Mouse (Mus musculus) midbrain, embryonic 16.5 days (tissue): ENCODE measurements at regions not wholly inside any gene's neighbourhood (a gene's known extent, or its start where the extent isn't known, plus 50 kb on each side); places are given as distances from the start of the nearest gene placed in this dataset.

Source experiments
- ATAC-seq: fragments of 200-750 bp; cut with Nextera tagmentation; 2 replicates; pipeline ENCODE4 v1.8.0; 2017; ENCODE audit warnings: moderate TSS enrichment
- H3K27ac ChIP-seq: fragments of 300-500 bp; sonication (generic); 2 replicates; pipeline ENCODE4 v1.5.1; 2014; ENCODE audit warnings: mild to moderate bottlenecking, low read length, mixed read lengths
- H3K27me3 ChIP-seq: fragments of 300-500 bp; sonication (generic); 2 replicates; pipeline ENCODE4 v1.6.1; 2014; ENCODE audit warnings: low read depth, low read length, mixed read lengths; ENCODE audit not compliant: control insufficient read depth, insufficient read depth
- H3K36me3 ChIP-seq: fragments of 300-500 bp; sonication (generic); 2 replicates; pipeline ENCODE4 v1.6.1; 2014; ENCODE audit warnings: mild to moderate bottlenecking, low read length, moderate library complexity, mixed read lengths; ENCODE audit not compliant: control insufficient read depth, insufficient read depth
- H3K4me1 ChIP-seq: fragments of 300-500 bp; sonication (generic); 2 replicates; pipeline ENCODE4 v1.6.1; 2014; ENCODE audit warnings: mild to moderate bottlenecking, low read length, mixed read lengths; ENCODE audit not compliant: control insufficient read depth, insufficient read depth
- H3K4me2 ChIP-seq: fragments of 300-500 bp; sonication (generic); 2 replicates; pipeline ENCODE4 v1.6.1; 2014; ENCODE audit warnings: mild to moderate bottlenecking, low read length, mixed read lengths
- H3K4me3 ChIP-seq: fragments of 300-500 bp; sonication (generic); 2 replicates; pipeline ENCODE4 v1.5.1; 2014; ENCODE audit warnings: low read depth, mild to moderate bottlenecking, low read length, moderate library complexity, mixed read lengths
- H3K9ac ChIP-seq: fragments of 300-500 bp; sonication (generic); 2 replicates; pipeline ENCODE4 v1.6.1; 2014; ENCODE audit warnings: low read depth, low read length, mixed read lengths
- H3K9me3 ChIP-seq: fragments of 300-500 bp; sonication (generic); replicated peaks from 2 replicates; pipeline ENCODE4 v1.6.1; 2014; ENCODE audit warnings: mild to moderate bottlenecking, low read length, mixed read lengths; ENCODE audit not compliant: control insufficient read depth, poor library complexity, severe bottlenecking
- WGBS: fragments of 180-500 bp; shearing (Covaris S2); extraction: QIAGEN DNeasy Blood & Tissue Kit; methylation state at CpG from one replicate; pipeline ENCODE4 v1.1.7; 2014; 5-methylcytosine and 5-hydroxymethylcytosine counted together

DNA sequence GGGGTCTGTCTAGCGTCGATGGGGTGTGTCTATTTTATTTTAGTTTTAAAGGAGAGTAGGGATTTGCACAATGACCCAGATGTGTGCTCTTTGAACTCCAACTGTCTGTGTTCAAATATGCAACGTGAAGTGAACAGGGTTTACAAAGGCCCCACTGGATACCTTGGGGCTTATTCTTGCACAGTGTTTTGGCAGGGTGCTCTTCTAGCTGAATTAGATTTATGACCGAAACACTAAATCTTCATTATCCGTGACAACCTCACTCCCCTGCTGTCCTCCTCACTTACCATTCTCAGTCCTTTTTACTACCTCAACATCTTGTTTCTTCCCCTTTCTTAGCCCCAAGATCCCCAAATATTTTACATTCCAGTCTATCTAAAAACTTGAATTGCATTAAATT, 151.3 kb upstream of the Rspo3 start:
- Histone ChIP-seq H3K27me3 (no peaks in the 10 kb centered on the region), H3K4me3 (no peak overlapping the region), H3K36me3 (no peaks in the 10 kb centered on the region), H3K4me1 (no peaks in the 10 kb centered on the region), H3K27ac (no peak overlapping the region), H3K9me3 (no peaks in the 10 kb centered on the region), H3K9ac (no peak overlapping the region), H3K4me2 (no peak overlapping the region)
- no peak for ATAC-seq
- 52% methylated on average over 5 of the region's 5 CpGs for WGBS

DNA sequence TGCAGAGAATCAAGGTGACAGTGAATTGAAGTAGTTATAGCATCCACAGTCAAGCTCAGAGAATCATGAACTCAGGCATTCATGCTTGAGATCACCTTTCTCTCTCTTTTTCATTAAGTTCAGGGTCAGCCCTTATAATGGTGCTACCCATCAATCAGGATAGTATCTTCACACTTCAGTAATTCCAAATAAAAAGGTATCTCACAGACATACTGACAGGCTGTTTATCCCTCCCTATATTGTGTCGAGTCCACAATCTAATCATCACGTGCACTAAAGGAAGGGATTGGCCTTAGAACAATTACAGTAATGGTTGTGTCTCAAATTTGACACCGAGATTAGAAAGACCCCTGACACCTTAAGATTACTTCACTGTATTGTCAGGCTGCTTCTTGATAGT, 138.7 kb upstream of the Rspo3 start:
- no peaks in the 10 kb centered on the region for H3K27me3 ChIP-seq
- no peaks in the 10 kb centered on the region for H3K36me3 ChIP-seq
- ATAC-seq = no peak
- H3K9ac ChIP-seq = no peak overlapping the region
- H3K4me1 ChIP-seq = no peaks in the 10 kb centered on the region
- H3K9me3 ChIP-seq = no peaks in the 10 kb centered on the region
- no peak overlapping the region for H3K4me2 ChIP-seq
- WGBS = 29% methylated on average over 3 of the region's 3 CpGs
- no peak overlapping the region for H3K4me3 ChIP-seq
- H3K27ac ChIP-seq = no peak overlapping the region

DNA sequence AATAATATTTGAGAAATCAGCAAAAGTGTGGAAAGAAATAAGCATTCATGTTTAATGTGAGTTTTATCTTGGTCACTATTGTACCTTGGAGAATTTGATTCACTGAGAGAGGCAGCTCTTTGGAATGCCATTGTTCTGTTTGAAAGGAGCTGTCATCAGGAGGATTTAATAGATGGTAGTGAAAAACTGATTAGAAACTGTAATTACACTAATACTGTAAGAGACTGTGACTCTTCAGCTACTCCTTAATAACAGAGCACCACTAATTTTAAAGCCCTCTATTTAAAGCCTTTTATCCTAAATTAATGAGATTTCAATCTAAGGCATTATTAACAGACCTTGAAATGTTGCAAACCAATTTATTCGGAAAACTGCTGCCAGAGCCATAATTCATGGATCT, 126.1 kb upstream of the Rspo3 start:
- Histone ChIP-seq H3K9me3 (no peaks in the 10 kb centered on the region), H3K27ac (no peak overlapping the region), H3K36me3 (no peaks in the 10 kb centered on the region), H3K4me1 (no peaks in the 10 kb centered on the region), H3K27me3 (no peaks in the 10 kb centered on the region), H3K9ac (no peak overlapping the region), H3K4me3 (no peak overlapping the region), H3K4me2 (no peak overlapping the region)
- ATAC-seq = no peak
- WGBS = 62% methylated on average over 1 of the region's 1 CpGs

DNA sequence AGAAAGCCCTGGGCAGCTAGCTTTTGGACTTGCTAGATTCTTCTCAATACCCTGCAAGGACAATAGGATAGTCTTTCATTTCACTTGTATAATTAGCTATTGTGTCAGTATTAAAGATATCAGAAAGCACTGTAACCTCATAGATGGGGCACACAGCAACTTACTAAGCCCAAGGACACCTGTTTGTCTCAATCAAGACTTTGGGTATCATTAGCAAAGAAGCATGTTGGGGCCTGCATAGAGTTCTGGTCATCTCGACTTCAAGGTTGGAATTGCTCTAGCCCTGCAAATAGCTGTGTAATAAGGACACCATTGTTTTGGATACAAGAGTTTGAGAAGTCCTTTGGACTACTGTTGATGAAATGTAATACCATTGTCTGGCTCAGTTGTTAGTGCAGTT, 104.6 kb upstream of the Rspo3 start:
- H3K36me3 ChIP-seq = no peaks in the 10 kb centered on the region
- H3K4me1 ChIP-seq = no peaks in the 10 kb centered on the region
- ATAC-seq = no peak
- no peaks in the 10 kb centered on the region for H3K9me3 ChIP-seq
- H3K9ac ChIP-seq = no peak overlapping the region
- H3K27me3 ChIP-seq = no peaks in the 10 kb centered on the region
- H3K4me3 ChIP-seq = no peak overlapping the region
- 72% methylated on average over 1 of the region's 1 CpGs for WGBS
- no peak overlapping the region for H3K27ac ChIP-seq
- no peak overlapping the region for H3K4me2 ChIP-seq

DNA sequence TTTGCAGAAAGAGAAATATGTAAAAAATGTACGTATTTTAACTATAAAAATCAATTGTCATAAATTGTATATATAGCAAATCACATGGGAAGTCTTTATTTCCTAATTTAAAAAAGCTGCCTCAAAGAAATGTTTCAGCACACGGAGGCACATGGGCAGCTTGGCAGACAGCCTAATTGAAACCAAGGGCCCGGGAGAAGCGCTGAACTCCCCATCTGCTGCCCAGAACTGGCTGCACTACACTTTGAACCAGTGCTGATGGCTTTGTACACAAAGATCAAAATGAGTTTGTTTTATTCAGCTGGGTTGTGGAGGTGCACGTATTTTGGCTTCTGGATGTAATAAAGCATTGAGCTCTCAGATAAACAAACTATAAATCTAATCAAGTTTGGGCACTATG, 100.2 kb upstream of the Rspo3 start:
- no peaks in the 10 kb centered on the region for H3K27me3 ChIP-seq
- no peak overlapping the region for H3K4me2 ChIP-seq
- no peak overlapping the region for H3K4me3 ChIP-seq
- no peaks in the 10 kb centered on the region for H3K4me1 ChIP-seq
- no peak for ATAC-seq
- H3K36me3 ChIP-seq = no peaks in the 10 kb centered on the region
- no peak overlapping the region for H3K9ac ChIP-seq
- no peaks in the 10 kb centered on the region for H3K9me3 ChIP-seq
- 53% methylated on average over 5 of the region's 5 CpGs for WGBS
- H3K27ac ChIP-seq = no peak overlapping the region

DNA sequence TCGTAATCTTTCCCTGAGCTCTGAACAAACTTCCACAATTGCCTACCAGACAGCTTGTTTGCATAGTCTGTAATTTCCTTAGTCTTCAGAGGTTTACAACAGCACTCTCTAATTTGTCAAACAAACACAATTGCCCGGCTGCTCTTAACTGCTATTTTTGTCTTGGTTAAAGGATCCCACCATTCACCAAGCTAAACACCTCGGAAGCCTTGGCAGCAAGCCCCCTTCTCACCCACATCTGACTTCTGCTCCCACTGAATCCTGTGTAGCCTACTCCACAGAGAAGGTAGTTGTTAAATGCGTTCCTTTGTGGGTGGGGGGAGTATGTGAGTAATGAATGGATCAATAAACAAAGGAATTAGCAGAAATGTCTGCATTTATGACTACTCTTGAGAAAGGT, 59.8 kb upstream of the Rspo3 start:
- no peak overlapping the region for H3K27ac ChIP-seq
- H3K27me3 ChIP-seq = no peaks in the 10 kb centered on the region
- no peak overlapping the region for H3K4me2 ChIP-seq
- H3K9me3 ChIP-seq = no peaks in the 10 kb centered on the region
- WGBS = 53% methylated on average over 4 of the region's 4 CpGs
- H3K4me3 ChIP-seq = no peak overlapping the region
- no peaks in the 10 kb centered on the region for H3K4me1 ChIP-seq
- H3K36me3 ChIP-seq = no peaks in the 10 kb centered on the region
- ATAC-seq = no peak
- no peak overlapping the region for H3K9ac ChIP-seq

DNA sequence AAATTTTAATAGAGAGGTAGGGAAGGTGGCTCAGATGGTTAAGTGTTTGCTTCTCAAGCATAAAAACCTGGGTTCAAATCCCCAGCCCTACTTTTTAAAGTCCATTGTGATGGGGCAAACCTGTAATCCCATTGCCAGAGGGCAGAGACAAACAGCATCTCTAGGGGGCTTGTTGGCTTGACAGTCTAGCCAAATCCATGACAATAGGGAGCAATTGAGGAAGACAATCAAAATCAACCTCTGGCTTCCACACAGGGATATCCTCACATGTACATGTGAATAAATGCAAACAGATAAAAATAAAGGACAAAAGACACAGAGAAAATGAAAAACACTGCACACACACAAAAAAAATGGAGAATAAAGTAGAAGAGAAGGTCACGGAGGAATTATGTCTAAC, 59.3 kb upstream of the Rspo3 start:
- H3K4me1 ChIP-seq = no peaks in the 10 kb centered on the region
- 32% methylated on average over 1 of the region's 1 CpGs for WGBS

DNA sequence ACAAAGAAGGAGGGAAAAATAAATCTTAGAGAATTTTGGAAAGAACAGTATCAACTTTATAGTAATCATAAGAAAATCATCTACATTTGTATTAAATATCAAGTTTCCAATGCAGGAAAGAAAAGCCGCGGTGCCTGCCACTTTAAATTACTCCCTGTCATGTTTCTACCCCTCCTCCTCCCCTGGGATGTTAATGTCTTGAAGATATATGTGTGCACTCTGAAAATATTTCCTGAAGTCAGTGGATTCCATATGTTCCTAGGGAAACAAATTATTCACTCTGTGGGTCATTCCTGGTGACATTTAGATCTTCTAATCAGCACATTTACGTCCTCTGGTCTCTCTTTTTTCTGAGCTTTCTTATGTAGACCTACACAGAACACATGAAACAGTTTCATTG, 57.2 kb upstream of the Rspo3 start:
- no peak for ATAC-seq

More for the DNA sequence above, 59.3 kb upstream of the Rspo3 start:
- no peak overlapping the region for H3K4me3 ChIP-seq
- H3K9ac ChIP-seq = no peak overlapping the region
- H3K27me3 ChIP-seq = no peaks in the 10 kb centered on the region
- H3K27ac ChIP-seq = no peak overlapping the region
- no peaks in the 10 kb centered on the region for H3K9me3 ChIP-seq
- no peak for ATAC-seq
- H3K36me3 ChIP-seq = no peaks in the 10 kb centered on the region
- H3K4me2 ChIP-seq = no peak overlapping the region

DNA sequence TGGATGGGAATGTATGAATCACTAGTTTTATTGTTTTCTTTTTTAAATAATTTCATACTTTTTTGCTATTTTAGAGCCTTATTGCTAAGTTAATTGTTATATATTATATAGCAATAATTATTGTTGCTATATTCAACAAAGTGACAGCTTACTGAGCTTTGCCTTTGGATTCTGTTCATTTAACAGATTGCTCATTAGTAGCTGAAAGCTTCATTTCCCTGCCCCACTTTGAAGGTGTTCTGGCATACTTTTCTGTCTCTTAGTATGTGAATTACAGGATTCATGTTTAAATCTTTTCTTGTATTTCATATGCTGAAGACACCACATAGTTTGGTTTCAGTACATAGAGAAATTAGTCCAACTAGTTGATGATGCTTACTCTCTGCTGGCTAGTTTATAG, 54.5 kb upstream of the Rspo3 start:
- no peak overlapping the region for H3K4me3 ChIP-seq
- H3K4me1 ChIP-seq = no peaks in the 10 kb centered on the region
- H3K9me3 ChIP-seq = no peaks in the 10 kb centered on the region
- H3K36me3 ChIP-seq = no peaks in the 10 kb centered on the region
- no peak overlapping the region for H3K9ac ChIP-seq
- H3K27ac ChIP-seq = no peak overlapping the region
- H3K4me2 ChIP-seq = no peak overlapping the region
- no peaks in the 10 kb centered on the region for H3K27me3 ChIP-seq
- ATAC-seq = no peak

More for the DNA sequence above, 57.2 kb upstream of the Rspo3 start:
- H3K27me3 ChIP-seq = no peaks in the 10 kb centered on the region
- H3K9ac ChIP-seq = no peak overlapping the region
- no peak overlapping the region for H3K4me3 ChIP-seq
- no peak overlapping the region for H3K4me2 ChIP-seq
- H3K27ac ChIP-seq = no peak overlapping the region
- H3K4me1 ChIP-seq = no peaks in the 10 kb centered on the region
- H3K9me3 ChIP-seq = no peaks in the 10 kb centered on the region
- H3K36me3 ChIP-seq = no peaks in the 10 kb centered on the region
- 83% methylated on average over 3 of the region's 3 CpGs for WGBS

DNA sequence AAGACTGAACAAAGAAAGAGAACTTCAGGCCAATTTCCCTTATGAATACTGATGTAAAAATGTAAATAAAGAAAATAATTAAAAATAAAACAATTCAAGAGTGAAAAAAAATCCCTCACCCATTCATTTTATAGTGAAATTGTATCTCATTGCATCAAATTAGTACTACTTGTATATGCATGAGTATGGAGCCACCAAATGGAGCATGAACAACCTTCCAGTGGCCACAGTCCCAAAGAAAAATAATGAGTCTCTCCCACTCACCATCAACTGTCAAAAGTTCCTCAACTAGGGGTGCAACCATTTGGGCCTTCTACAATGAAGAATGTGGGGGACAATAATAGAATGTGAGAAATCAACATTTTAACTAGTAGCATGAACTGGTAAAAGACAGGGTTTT, 54.1 kb upstream of the Rspo3 start:
- H3K27me3 ChIP-seq = no peaks in the 10 kb centered on the region
- H3K4me3 ChIP-seq = no peak overlapping the region
- H3K27ac ChIP-seq = no peak overlapping the region
- no peak overlapping the region for H3K9ac ChIP-seq
- no peak overlapping the region for H3K4me2 ChIP-seq
- ATAC-seq = no peak
- no peaks in the 10 kb centered on the region for H3K9me3 ChIP-seq
- no peaks in the 10 kb centered on the region for H3K36me3 ChIP-seq
- H3K4me1 ChIP-seq = no peaks in the 10 kb centered on the region
